Mouse (Mus musculus): ENCODE data around the gene Sdhc.

DNA sequence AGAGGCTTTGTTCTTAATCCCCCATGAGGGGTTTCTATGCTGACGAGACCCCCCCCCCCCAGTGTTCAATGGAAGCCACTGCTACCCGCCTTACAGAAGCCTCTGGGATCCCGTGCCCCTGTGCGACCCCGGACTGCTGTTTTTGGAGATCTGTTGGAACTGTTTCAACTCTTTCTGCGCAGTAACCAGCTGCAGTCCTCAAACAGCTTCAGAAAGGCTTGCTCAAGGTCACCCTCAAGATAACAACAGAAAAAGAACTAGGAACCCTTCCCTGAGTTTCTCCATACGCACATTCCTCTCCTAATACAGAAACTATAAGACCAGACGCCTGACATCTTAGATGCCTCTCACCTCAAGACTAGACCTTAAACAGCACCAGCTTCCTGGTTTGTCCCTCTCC, 38.6 kb upstream of the Sdhc start:
- TF ChIP-seq GATA1 (IDR thresholded peaks at IDR 0.05; ENCODE audit: low read length) (no peak), TAL1 (IDR thresholded peaks at IDR 0.05; ENCODE audit: low read length) (no peak)
